Mouse (Mus musculus) gastrocnemius, postnatal 4 days (tissue): ENCODE measurements around the gene Maml2. TPM values are rescaled to one million over a fixed set of nuclear protein-coding genes. Genes with fewer than 3 reads are reported as not detected.
A peak's percentile ranks its signal among the peaks of the same experiment; 100 is the strongest.

Experiments used
- DNase-seq, 2 experiments: peaks; one replicate each; pipeline ENCODE4 v3.0.0; 2021 to 2022; ENCODE audit warnings: low spot score in 2 of 2, mixed read lengths in 2 of 2
- total RNA-seq, 2 experiments: library from RNA; stranded (reverse); gene quantifications; 2 replicates each; pipeline ENCODE4 v1.2.3; 2021

The Maml2 gene
- total RNA-seq, 2 experiments from 2014 or later, result 8.2 to 8.7 TPM

- DNase-seq, result no peak
Observed at GRCm38 (mm10) chr9:13665487-13665969, 367.8 kb downstream of the Maml2 start.

- DNase-seq, result no peak
Observed at GRCm38 (mm10) chr9:13667955-13668354, 370.2 kb downstream of the Maml2 start.

DNA sequence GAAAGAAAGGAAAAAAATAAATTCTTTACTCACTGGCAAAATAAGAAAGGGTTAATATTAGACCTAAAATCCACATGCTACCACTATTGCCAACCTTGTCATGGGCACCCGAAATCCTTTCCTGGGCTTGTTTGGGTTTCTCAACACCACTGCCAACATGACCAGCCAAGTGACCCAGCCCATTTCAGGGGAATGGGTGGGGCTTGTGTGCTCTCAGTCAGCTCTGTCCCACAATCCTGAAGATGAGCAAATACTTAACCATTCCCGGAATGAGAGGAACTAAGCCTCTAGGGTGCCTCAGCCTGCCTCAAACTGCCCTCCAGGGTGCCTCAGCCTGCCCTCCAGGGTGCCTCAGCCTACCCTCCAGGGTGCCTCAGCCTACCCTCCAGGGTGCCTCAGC is 371.0 kb downstream of the Maml2 start:
- no peak for DNase-seq

- DNase-seq, result no peak
Observed at GRCm38 (mm10) chr9:13671125-13671769, 373.5 kb downstream of the Maml2 start.

DNA sequence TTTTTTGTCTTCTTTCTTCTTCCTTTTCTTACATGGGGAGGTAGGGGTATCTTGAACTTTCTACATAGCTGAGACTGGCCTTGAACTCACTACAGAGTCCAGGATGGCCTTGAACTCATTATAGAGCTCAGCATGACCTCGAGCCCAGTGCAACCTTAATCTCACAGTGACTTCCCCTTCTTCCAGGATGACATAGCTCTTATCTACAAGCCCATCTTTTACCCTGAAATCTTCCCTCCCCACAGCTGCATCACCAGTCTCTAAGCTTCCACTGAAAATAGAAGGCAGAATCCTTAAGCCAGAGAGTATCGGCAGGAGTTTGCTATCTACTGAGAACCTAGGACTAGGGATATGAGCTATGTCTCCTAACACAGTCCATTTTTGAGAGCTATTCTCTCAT is 375.5 kb downstream of the Maml2 start:
- no peak for DNase-seq

GRCm38 (mm10) chr9:13678026-13678425 is 380.3 kb downstream of the Maml2 start:
- no peak for DNase-seq

GRCm38 (mm10) chr9:13679696-13680095 is 381.9 kb downstream of the Maml2 start:
- no peak for DNase-seq

- DNase-seq, result no peak
Observed at GRCm38 (mm10) chr9:13681147-13681546, 383.4 kb downstream of the Maml2 start.

DNA sequence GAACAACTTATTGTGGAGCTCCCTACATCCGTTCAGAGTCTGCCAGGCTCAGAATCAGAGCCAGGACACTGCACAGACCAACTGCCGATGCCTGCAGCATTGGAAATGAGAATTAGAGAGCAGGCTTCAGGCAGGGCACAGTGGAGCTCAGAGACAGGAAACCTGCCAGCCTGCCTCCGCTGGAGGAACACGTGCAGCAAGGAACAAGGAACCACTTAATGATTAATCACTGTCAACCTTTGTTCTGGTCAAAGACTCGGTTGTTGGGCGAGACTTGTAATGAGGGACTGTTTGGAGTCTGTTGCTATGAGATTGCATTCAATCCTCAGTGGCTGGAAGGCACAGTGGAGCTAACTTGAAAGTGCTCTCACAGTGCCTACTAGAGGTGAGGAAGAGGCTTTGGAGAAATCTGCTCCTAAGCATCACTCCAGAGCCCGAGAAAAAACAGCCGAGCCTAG is 383.9 kb downstream of the Maml2 start:
- peak in 1 of 2 experiments; percentile 23 for DNase-seq

- no peak for DNase-seq
Observed at GRCm38 (mm10) chr9:13684327-13684934, 386.7 kb downstream of the Maml2 start.

DNA sequence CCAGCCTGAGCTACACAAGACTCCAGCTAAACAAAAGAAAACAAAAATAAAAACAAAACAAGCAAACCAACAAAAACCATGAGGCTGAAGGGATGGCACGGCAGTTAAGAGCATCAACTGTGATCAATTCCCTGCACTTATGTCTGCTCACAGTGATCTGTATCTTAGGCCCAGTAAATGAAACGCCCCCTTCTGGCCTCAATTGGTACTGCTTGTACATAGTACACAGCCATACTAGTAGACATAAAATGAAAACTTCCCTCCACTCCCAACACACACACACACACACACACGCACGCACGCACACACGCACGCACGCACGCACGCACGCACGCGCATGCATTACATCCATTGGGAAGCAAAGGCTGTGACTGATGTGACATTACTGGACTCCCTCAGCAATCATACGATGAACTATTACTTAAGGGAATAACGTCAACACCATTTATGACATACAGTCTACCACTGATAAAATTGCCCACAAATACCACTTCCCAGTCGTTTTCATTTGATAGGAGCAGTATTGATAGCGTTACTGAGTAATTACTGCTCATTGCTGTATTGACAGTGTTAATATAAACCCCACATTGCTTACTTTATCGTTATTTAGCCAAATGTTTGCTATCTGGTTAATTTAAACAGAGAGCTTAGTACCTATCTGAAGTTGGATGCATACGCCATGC is 389.4 kb downstream of the Maml2 start:
- DNase-seq, result no peak

GRCm38 (mm10) chr9:13688997-13689396 is 391.2 kb downstream of the Maml2 start:
- no peak for DNase-seq

DNA sequence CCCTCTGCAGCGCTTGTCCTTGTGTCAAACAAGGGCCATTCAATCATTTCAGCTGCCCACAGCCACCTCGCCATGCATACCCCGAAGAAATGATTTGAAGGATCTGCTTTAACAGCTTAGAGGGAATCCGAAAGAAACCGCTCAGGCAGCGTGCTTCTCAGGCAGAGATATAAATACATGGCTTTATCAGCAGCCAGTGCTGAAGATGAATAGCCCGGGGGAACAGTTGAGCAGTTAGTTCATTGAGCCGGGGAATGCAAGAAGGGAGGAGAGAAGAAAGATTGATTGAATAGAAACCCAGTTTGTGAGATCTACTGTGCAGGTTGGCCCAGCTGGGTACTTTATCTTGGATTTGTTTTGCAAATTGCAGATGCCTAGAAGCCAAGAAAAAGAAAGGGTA is 392.6 kb downstream of the Maml2 start:
- no peak for DNase-seq

GRCm38 (mm10) chr9:13693693-13694284 is 396.0 kb downstream of the Maml2 start:
- no peak for DNase-seq

DNA sequence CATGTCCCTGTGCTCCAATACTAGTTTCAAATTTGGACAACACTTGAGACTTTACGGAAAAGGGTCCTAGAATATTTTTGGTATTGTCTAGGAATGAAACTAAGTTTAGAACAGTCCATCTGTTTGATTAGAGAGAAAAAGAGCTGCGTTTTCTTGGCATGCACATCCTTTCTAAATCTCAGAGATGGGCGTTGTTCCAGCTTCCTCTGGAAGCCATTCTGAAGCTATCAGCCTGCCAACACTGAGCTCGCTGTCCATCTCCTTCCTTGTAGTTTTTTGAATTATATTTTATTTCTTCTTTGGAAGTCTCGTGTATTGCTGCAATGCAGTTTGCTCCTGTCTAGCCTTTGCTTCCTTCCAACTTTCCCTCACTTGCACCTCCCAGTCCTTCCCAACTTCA is 396.5 kb downstream of the Maml2 start:
- DNase-seq, result peak in 1 of 2 experiments; percentile 50

DNA sequence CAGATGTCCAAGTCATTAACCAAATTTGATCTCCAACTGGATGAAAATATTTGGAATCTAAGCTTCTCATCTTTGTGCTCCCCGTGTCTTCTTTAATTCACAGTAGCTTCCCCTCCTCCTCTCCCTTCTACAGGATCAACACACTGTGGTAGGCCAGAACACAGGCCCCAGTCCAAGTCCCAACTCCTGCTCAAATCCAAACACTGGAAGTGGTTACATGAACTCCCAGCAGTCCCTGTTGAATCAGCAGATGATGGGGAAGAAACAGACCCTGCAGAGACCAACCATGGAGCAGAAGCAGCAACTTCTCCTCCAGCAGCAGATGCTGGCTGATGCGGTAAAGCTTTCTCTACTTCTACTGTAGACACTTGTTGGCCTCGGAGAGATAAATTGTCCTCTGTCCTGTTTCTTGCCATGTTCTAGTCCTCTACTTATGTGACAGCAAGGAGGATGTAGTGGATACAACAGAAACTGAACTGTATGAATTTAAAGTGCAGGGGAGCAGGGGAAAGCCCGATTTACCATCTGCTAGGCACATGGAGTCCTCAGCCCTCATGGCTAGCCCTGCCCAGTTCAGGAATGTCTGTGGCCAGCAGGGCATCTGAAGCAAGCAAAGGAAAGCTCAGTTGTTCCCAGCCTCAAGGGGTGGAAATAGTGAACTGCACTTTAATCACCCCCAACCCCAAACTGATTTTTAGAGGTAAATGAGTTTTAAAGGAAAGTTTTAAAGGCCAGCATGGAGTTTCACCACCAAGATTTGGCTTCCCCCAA is 399.5 kb downstream of the Maml2 start:
- DNase-seq, result no peak

DNA sequence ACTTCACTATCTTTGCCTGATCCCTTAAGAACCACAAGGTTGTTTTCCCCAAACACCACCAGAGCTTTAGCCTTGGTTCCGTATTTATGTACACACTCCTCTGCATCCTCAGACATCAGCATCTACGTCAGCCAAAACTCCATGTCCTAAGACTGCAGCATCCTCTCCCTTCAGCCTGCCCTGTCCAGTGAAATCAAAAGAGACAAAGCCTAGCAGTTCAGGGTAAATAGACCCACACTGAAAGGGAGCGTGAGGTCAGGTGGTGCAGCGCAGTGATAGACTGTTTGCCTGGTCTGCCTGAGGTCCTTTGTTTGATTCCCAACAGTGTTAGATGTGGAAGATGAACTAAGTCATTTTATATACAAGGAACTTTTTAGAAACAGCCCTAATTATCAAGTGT is 400.1 kb downstream of the Maml2 start:
- DNase-seq, result no peak

GRCm38 (mm10) chr9:13699061-13699780 is 401.5 kb downstream of the Maml2 start:
- DNase-seq, result no peak

GRCm38 (mm10) chr9:13699781-13700116 is 402.0 kb downstream of the Maml2 start:
- DNase-seq, result no peak

DNA sequence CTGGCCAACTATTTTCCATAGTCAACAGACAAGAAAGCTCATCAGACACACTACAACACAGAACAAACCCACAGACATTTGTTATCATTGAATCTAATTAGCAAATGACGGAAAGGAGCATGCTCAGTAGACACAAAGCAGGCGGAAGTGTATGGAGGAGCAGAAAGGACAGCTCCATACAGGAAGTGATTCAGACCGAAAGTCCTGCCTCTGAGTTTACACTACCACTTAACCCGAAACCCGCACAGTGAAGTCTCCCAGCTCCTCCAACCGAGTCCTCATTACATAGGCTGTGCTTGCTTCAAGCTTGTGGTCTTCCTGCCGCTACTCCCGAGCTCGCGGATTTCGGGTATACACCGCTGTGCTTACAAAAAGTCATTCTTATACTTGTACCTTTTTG is 404.0 kb downstream of the Maml2 start:
- no peak for DNase-seq

GRCm38 (mm10) chr9:13703100-13703499 is 405.3 kb downstream of the Maml2 start:
- DNase-seq, result no peak
